Mouse (Mus musculus): ENCODE measurements around the gene Kpna4. TPM values are rescaled to one million over a fixed set of nuclear protein-coding genes. Genes with fewer than 3 reads are reported as not detected.

Kpna4 gene
- total RNA-seq, 2 experiments from 2014 or later, result 56.0 to 60.5 TPM

Other genes starting within 250 kb of the Kpna4 start
- gene Ift80, start 122.5 kb downstream of the Kpna4 start, total RNA-seq (2021), result 10 to 100 TPM in 1 of 2 experiments, 1 to 10 TPM in 1; 8.4 to 11.6 TPM
- gene Smc4, start 122.4 kb downstream of the Kpna4 start, total RNA-seq (2021), result 100 to 1,000 TPM in 1 of 2 experiments, 10 to 100 TPM in 1; 93.9 to 109 TPM
- gene Trim59, start 82.4 kb downstream of the Kpna4 start, total RNA-seq (2021), result 10 to 100 TPM; 31.4 to 35.3 TPM
- not detected for gene Arl14, start 95.3 kb upstream of the Kpna4 start, total RNA-seq (2021)
- 10 to 100 TPM; 23.0 to 26.1 TPM for gene Ppm1l, start 189.7 kb upstream of the Kpna4 start, total RNA-seq (2021)

Measured in heart, postnatal 4 days (tissue).